Mouse (Mus musculus): ENCODE measurements around the gene Nr6a1. TPM values are rescaled to one million over a fixed set of nuclear protein-coding genes. Genes with fewer than 3 reads are reported as not detected.

The Nr6a1 gene
- total RNA-seq, 1 experiment from 2014 or later: 9.5 TPM

Small RNAs within 50 kb of the gene (microRNA-seq; reads per million reads assigned to microRNA genes)
- gene Mir181a-2 (7.2 to 7.8 reads per million in 2 experiments), gene Mir181b-2 (604 to 625 reads per million in 2 experiments)

Other genes with a start within 250 kb of the Nr6a1 start
- gene Nr5a1, start 213.1 kb downstream of the Nr6a1 start, total RNA-seq (2021): 642 and 788 TPM in 2 replicates
- gene Olfml2a, start 4.3 kb upstream of the Nr6a1 start, total RNA-seq (2021): 9.3 and 10.6 TPM in 2 replicates
- 0.43 and 0.85 TPM in 2 replicates for gene Wdr38, start 69.8 kb upstream of the Nr6a1 start, total RNA-seq (2021)
- 71.2 and 78.8 TPM in 2 replicates for gene Arpc5l, start 77.7 kb upstream of the Nr6a1 start, total RNA-seq (2021)
- gene Rpl35, start 77.9 kb upstream of the Nr6a1 start, total RNA-seq (2021): 390 and 397 TPM in 2 replicates
- 32.8 and 38.5 TPM in 2 replicates for gene Golga1, start 137.9 kb upstream of the Nr6a1 start, total RNA-seq (2021)